Mouse (Mus musculus) liver, embryonic 16.5 days (tissue): ENCODE measurements around the gene Foxc2. TPM values are rescaled to one million over a fixed set of nuclear protein-coding genes. Genes with fewer than 3 reads are reported as not detected.

Source experiments
- ATAC-seq: fragments of 200-750 bp; cut with Nextera tagmentation; 2 replicates; pipeline ENCODE4 v1.8.0; 2017; ENCODE audit warnings: low read depth, mild to moderate bottlenecking, moderate number of reproducible peaks, moderate library complexity
- H3K27ac ChIP-seq: fragments of 300-500 bp; sonication (generic); 2 replicates; pipeline ENCODE4 v1.5.1; 2014; ENCODE audit warnings: mild to moderate bottlenecking, low read length
- H3K27me3 ChIP-seq: fragments of 300-500 bp; sonication (generic); 2 replicates; pipeline ENCODE4 v1.6.1; 2014; ENCODE audit warnings: low read depth, low read length, mixed read lengths; ENCODE audit not compliant: control insufficient read depth, insufficient read depth
- H3K36me3 ChIP-seq: fragments of 300-500 bp; sonication (generic); 2 replicates; pipeline ENCODE4 v1.6.1; 2014; ENCODE audit warnings: mild to moderate bottlenecking; ENCODE audit not compliant: control insufficient read depth, insufficient read depth
- H3K4me1 ChIP-seq: fragments of 300-500 bp; sonication (generic); 2 replicates; pipeline ENCODE4 v1.6.1; 2014; ENCODE audit warnings: low read depth, low read length, mixed read lengths; ENCODE audit not compliant: control insufficient read depth
- H3K4me2 ChIP-seq: fragments of 300-500 bp; sonication (generic); 2 replicates; pipeline ENCODE4 v1.6.1; 2014; ENCODE audit warnings: low read depth, low read length, mixed read lengths
- H3K4me3 ChIP-seq: fragments of 300-500 bp; sonication (generic); 2 replicates; pipeline ENCODE4 v1.5.1; 2014; ENCODE audit warnings: low read depth, mild to moderate bottlenecking, low read length
- H3K9ac ChIP-seq: fragments of 300-500 bp; sonication (generic); 2 replicates; pipeline ENCODE4 v1.6.1; 2014; ENCODE audit warnings: low read depth, low read length
- H3K9me3 ChIP-seq: fragments of 300-500 bp; sonication (generic); replicated peaks from 2 replicates; pipeline ENCODE4 v1.6.1; 2016; ENCODE audit warnings: low read length; ENCODE audit not compliant: control insufficient read depth
- WGBS: fragments of 180-500 bp; shearing (Covaris S2); extraction: QIAGEN DNeasy Blood & Tissue Kit; methylation state at CpG from one replicate; pipeline ENCODE4 v1.1.7; 2014; ENCODE audit not compliant: insufficient replicate concordance; 5-methylcytosine and 5-hydroxymethylcytosine counted together
- polyA plus RNA-seq: library from polyadenylated mRNA; unstranded; fragments of >200 nt; fragmentation: Nextera tagmentation; extraction: Ambion mirVana; gene quantifications from 2 replicates; pipeline ENCODE4 v1.2.1, GENCODE M21; 2015

Foxc2 gene
- polyA plus RNA-seq, 1 experiment from 2014 or later = 0.08 TPM

DNA sequence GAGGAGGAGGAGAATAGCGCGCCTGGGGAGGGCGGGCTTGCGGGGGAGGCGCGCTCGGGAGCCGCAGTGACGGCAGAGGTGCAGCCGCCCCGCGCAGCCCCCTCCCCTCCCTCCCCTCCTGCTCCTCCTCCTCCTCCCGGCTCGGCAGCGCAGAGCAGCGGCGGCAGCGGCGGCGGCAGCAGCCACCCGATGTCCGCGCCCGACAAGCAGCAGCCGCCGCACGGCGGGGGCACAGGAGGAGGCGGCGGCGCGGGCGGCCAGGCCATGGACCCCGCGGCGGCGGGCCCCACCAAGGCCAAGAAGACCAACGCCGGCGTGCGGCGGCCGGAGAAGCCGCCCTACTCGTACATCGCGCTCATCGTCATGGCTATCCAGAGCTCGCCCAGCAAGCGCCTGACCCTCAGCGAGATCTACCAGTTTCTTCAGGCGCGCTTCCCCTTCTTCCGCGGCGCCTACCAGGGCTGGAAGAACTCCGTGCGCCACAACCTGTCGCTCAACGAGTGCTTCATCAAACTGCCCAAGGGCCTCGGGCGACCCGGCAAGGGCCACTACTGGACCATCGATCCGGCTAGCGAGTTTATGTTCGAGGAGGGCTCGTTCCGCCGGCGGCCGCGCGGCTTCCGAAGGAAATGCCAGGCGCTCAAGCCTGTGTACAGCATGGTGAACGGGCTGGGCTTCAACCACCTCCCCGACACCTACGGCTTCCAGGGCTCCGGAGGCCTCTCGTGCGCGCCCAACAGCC is 31.6 kb upstream of the Foxc2 start, which contains the start of gene Foxf1:
Foxf1 (plus strand) TSS at position 177 of the 742 bp plus-strand sequence.
- Histone ChIP-seq H3K9me3 (no peaks in the 10 kb centered on the region), H3K27me3 (peaks cover 99% of the 10 kb centered on the region), H3K4me2 (peak within 1 kb of the TSS; percentile 67), H3K27ac (peak within 1 kb of the TSS; percentile 33), H3K36me3 (no peaks in the 10 kb centered on the region), H3K4me3 (peak within 1 kb of the TSS; percentile 54), H3K4me1 (no peaks in the 10 kb centered on the region; the same call in 1 of the 2 replicates), H3K9ac (no peak within 1 kb of the TSS; the same call in 1 of the 2 replicates)
- WGBS = under 1% methylated on average over 71 of the region's 83 CpGs
- peak; percentile 39 for ATAC-seq

DNA sequence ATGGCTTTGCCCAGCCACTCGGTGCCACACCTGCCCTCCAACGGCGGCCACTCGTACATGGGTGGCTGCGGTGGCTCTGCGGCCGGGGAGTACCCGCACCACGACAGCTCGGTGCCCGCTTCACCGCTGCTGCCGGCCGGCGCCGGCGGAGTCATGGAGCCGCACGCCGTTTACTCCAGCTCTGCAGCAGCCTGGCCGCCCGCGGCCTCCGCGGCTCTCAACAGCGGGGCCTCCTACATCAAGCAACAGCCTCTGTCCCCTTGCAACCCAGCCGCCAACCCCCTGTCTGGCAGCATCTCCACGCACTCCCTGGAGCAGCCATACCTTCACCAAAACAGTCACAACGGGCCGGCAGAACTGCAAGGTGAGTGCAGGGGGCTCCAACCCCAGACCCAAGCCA is 31.0 kb upstream of the Foxc2 start:
- no peaks in the 10 kb centered on the region for H3K36me3 ChIP-seq
- peak overlapping the region; percentile 54 for H3K4me3 ChIP-seq
- no peaks in the 10 kb centered on the region; the same call in 1 of the 2 replicates for H3K4me1 ChIP-seq
- H3K4me2 ChIP-seq = no peak overlapping the region
- no peak overlapping the region for H3K9ac ChIP-seq
- no peak overlapping the region for H3K27ac ChIP-seq
- H3K27me3 ChIP-seq = peaks cover 99% of the 10 kb centered on the region
- WGBS = 4% methylated on average over 30 of the region's 30 CpGs
- H3K9me3 ChIP-seq = no peaks in the 10 kb centered on the region
- no peak for ATAC-seq

DNA sequence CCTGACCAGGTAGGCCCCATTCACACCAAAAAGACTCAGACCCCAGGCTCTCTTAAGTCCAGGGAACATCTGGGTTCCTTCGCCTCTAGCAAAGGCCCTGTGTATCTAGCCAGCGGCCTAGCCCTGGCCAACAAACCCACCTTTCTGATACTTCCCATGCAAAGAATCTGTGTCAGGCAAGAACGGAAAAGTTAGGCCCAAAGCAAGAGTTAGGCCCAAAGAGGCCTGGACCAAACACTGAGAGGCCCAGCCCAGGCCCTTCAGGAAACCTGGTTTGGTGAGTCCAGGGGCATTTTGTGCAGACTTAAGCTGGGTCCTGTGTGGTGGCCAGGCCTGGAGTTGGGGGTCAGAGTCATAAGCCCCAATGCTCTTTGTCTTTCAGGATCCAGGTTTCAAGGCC is 30.4 kb upstream of the Foxc2 start:
- Histone ChIP-seq H3K4me3 (peak overlapping the region; percentile 54; the same call in 1 of the 2 replicates), H3K27ac (no peak overlapping the region), H3K9ac (no peak overlapping the region), H3K9me3 (no peaks in the 10 kb centered on the region), H3K36me3 (no peaks in the 10 kb centered on the region), H3K4me2 (no peak overlapping the region), H3K4me1 (no peaks in the 10 kb centered on the region; the same call in 1 of the 2 replicates), H3K27me3 (peaks cover 99% of the 10 kb centered on the region)
- WGBS = 49% methylated on average over 3 of the region's 3 CpGs
- ATAC-seq = no peak

DNA sequence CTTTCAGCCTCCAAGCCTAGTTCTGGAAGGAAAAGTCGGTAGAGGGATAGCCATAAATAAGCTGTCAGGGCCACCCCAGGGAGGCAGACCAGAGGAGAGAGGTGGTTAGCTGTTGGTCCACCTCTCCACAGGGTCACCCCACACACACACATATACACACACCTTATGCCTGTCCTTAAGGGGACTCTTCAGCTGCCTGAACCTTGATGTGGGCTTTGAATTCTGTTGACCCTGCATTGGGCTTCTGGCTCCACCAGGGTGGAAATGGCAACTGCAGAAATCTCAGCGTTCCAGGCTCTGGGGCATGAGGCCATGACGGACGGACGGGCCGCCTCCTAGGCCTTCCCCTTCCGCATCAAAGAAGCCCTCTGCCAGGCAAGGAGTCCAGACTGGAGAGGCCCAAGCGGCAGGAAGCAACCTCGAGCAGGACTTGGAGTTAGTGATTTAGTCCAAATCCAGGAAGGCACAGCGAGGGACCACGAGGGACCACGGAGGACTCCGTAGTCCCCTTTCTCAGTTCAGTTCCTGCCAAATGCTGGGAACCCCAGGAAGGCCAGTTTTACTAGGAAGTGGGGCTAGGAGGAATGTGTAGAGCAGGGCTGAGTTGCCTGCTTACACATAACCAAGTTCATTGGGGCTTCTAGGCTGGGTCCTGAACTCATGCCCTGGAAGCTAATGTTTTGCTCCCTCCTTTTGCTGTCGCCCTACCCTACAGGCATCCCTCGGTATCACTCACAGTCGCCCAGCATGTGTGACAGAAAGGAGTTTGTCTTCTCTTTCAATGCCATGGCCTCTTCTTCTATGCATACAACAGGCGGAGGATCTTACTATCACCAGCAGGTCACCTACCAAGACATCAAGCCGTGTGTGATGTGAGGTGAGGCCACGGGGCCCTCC is 29.7 kb upstream of the Foxc2 start:
- no peak overlapping the region for H3K4me2 ChIP-seq
- H3K27ac ChIP-seq = no peak overlapping the region
- H3K4me3 ChIP-seq = no peak overlapping the region; the same call in 1 of the 2 replicates
- H3K36me3 ChIP-seq = no peaks in the 10 kb centered on the region
- H3K9me3 ChIP-seq = no peaks in the 10 kb centered on the region
- WGBS = 25% methylated on average over 19 of the region's 19 CpGs
- peaks cover 99% of the 10 kb centered on the region for H3K27me3 ChIP-seq
- no peaks in the 10 kb centered on the region; the same call in 1 of the 2 replicates for H3K4me1 ChIP-seq
- ATAC-seq = no peak
- H3K9ac ChIP-seq = no peak overlapping the region

DNA sequence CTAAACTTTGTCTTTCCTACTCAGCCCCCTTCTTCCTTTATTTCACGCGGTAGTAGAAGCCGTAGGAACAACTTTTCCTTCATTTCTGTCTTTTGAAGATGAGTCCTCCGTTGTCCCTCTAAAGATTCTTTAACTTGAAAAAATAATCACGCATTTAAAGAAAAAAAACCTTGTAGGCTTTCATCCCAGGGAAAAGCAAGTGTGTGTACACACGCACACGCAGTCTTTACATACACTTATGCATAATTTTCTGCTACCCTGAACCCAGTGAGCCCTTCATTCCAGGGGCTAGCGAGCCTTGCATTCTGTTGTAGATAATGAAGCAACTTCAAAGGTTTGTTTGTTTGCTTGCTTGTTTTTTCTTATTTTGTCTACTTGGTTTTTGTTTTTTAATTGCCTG is 27.7 kb upstream of the Foxc2 start:
- no peak for ATAC-seq
- H3K9ac ChIP-seq = no peak overlapping the region

DNA sequence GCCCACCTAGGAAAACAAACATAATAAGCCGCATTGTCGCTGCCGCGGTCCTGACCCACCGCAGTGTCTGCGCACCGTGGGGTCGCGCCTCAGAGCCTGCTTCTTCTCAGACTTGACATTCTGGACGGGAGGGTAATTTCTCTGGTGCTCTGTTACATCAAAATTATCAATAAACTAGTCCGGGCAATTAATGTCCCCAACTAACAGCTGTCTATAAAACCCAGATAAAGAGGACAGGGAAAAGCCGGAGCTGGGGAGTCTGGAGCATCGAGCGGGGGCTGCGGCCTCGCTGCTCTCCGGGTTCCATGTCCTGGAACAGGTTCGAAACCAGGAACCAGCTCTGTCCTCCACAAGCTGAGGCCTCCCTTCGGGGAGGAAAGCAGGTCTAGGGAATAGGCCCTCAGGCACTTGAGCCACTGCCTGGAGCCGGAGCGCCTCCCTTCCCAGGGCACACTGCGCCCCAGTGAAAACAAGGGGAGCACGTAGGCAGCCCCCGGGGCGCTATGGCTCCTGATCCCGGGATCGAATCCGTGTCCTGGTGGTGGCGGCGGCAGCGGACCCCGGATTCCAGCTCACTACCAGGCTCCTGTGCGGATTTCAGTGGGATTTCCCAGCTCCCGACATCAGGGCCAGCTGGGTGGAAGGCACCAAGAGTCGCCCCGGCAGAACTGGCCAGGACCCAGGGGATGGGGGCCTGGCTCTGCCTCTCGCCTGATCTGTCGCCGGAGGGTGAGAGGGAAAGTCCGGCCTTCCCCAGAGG is 26.9 kb upstream of the Foxc2 start:
- no peak overlapping the region for H3K27ac ChIP-seq
- no peak overlapping the region for H3K4me2 ChIP-seq
- no peak for ATAC-seq
- 11% methylated on average over 40 of the region's 40 CpGs for WGBS
- H3K27me3 ChIP-seq = peaks cover 90% of the 10 kb centered on the region
- H3K9me3 ChIP-seq = no peaks in the 10 kb centered on the region
- no peaks in the 10 kb centered on the region for H3K36me3 ChIP-seq
- 0 out of 2 replicates have a peak overlapping the region, but pooled peaks have one; percentile 12 for H3K9ac ChIP-seq
- no peak overlapping the region for H3K4me3 ChIP-seq
- H3K4me1 ChIP-seq = no peaks in the 10 kb centered on the region; the same call in 1 of the 2 replicates

More for the DNA sequence above, 27.7 kb upstream of the Foxc2 start:
- 16% methylated on average over 8 of the region's 8 CpGs for WGBS
- no peak overlapping the region for H3K27ac ChIP-seq
- no peaks in the 10 kb centered on the region for H3K9me3 ChIP-seq
- H3K4me2 ChIP-seq = no peak overlapping the region
- no peaks in the 10 kb centered on the region; the same call in 1 of the 2 replicates for H3K4me1 ChIP-seq
- peaks cover 94% of the 10 kb centered on the region for H3K27me3 ChIP-seq
- no peaks in the 10 kb centered on the region for H3K36me3 ChIP-seq
- H3K4me3 ChIP-seq = no peak overlapping the region

DNA sequence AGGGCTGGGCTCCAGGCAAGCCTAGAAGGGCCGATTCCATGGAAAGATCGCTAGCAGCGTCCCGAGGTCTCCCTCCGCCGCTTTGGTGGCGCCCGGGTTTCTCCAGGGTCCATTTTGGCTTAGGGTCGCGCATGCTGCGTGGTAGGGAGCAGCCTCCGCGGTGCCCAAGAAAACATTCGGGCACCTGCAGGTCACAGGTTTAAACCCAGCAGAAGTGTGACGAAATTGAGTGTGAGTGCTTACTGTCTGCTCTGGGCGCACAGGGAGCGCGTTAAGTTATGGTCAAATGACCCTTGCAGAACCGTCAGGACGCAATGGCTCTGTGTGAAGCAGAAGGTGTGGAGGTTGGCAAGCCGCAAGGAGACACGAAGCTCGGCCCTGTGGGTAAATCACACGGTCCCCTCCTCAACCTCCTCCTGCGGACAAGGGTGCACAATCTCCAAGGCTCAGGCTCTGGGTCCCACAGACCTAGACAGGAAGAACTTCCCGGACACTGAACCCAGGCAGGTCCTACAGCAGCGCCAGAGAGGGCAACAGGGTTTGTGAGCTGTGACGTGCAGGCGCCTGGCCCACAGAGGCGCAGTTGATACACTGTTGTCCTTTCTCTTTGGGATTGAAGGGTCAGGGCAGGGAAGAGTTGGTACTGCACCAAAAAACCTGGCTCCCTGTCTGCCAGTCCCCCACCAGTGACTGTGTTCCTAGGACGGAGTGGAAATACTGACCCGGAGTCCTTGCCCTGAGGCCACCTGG is 26.2 kb upstream of the Foxc2 start:
- Histone ChIP-seq H3K36me3 (no peaks in the 10 kb centered on the region), H3K9ac (no peak overlapping the region), H3K27me3 (peaks cover 82% of the 10 kb centered on the region), H3K4me1 (no peaks in the 10 kb centered on the region), H3K4me3 (no peak overlapping the region), H3K4me2 (no peak overlapping the region), H3K9me3 (no peaks in the 10 kb centered on the region), H3K27ac (no peak overlapping the region)
- WGBS = 13% methylated on average over 32 of the region's 32 CpGs
- no peak for ATAC-seq

DNA sequence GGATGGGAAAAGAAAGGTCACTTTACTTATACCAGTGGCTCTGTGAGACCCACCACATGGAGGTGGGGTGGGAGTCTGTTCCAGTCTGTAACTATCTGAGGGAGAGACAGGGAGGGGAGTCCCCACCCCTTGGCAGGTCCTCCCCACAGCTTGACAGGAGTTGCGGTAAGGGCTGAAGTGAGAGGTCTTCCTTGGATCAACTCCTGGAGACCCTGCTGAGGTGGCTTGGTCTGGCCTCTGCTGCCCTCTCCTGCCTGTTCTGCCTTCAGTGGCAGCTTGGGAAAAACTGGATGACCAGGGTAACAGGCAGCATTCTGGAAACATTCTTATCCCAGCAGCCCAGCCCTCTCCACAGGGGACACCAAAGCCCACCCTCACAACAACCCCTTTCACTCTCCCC is 25.3 kb upstream of the Foxc2 start:
- Histone ChIP-seq H3K4me2 (no peak overlapping the region), H3K36me3 (no peaks in the 10 kb centered on the region), H3K27ac (no peak overlapping the region), H3K27me3 (peaks cover 73% of the 10 kb centered on the region), H3K4me1 (no peaks in the 10 kb centered on the region), H3K9ac (no peak overlapping the region), H3K4me3 (no peak overlapping the region), H3K9me3 (no peaks in the 10 kb centered on the region)
- 11% methylated on average over 1 of the region's 1 CpGs for WGBS
- ATAC-seq = no peak
